Comparison of ENCODE assay signal across 20 mouse cellular contexts in the genomic region with DNA sequence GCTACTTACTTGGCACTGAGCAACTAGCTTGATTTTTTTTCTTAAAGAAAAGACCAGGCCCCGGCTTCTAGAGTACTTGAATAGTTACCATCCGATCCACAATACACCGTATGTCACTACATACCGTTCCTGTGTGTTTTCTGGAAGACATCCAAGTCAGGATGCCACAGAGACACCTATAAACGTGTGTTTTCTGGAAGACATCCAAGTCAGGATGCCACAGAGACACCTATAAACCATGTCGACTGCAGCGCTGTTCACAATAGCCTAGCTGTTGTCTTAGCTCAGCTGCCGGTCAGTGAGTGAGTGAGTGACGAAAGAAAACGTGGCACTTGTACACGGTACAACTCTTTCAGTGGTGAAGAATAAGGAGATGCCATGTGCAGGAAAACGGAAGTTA.
"Had no signal": no experiment of that assay in that cellular context is flagged by ENCODE, and none has a peak within 500 bp of the region (broad histone marks: within the 10 kb centered on the region; RNA-seq: fewer than 3 reads in every experiment).

No protein-coding gene starts in this region.

- H3K27ac ChIP-seq: kidney, embryonic 15.5 days; limb, embryonic 10.5 days; limb, embryonic 13.5 days; liver, embryonic 12.5 days; liver, embryonic 15.5 days; neural tube, embryonic 12.5 days had no signal

- H3K27me3 ChIP-seq: kidney, embryonic 15.5 days; liver, embryonic 12.5 days; liver, embryonic 15.5 days; megakaryocyte, embryonic 14.5 days; neural tube, embryonic 12.5 days had no signal

- H3K36me3 ChIP-seq: kidney, embryonic 15.5 days; limb, embryonic 10.5 days; limb, embryonic 13.5 days; liver, embryonic 12.5 days; liver, embryonic 15.5 days; neural tube, embryonic 12.5 days had no signal

- ATAC-seq: intestine, embryonic 16.5 days; liver, embryonic 12.5 days had no signal

- H3K4me3 ChIP-seq: kidney, embryonic 15.5 days; limb, embryonic 10.5 days; limb, embryonic 13.5 days; liver, embryonic 12.5 days; liver, embryonic 15.5 days; megakaryocyte, embryonic 14.5 days; neural tube, embryonic 12.5 days had no signal

- H3K4me1 ChIP-seq: kidney, embryonic 15.5 days; limb, embryonic 10.5 days; limb, embryonic 13.5 days; liver, embryonic 12.5 days; liver, embryonic 15.5 days; neural tube, embryonic 12.5 days had no signal

- H3K4me2 ChIP-seq: kidney, embryonic 15.5 days; limb, embryonic 13.5 days; liver, embryonic 12.5 days; liver, embryonic 15.5 days; midbrain, embryonic 11.5 days; neural tube, embryonic 12.5 days had no signal

- DNase-seq: kidney, adult 8-10 months; kidney, postnatal 10 days; kidney, postnatal 36 days; liver; lung, adult 18-20 months; midbrain, embryonic 14.5 days; retina, postnatal 1 day; right cerebral cortex, postnatal 25 days; spleen, adult 18-20 months; thymus, adult 18-20 months; thymus, postnatal 36 days had no signal

- H3K9me3 ChIP-seq: kidney, embryonic 15.5 days; limb, embryonic 10.5 days; limb, embryonic 13.5 days; liver, embryonic 12.5 days; liver, embryonic 15.5 days; megakaryocyte, embryonic 14.5 days; neural tube, embryonic 12.5 days had no signal

- H3K9ac ChIP-seq: kidney, embryonic 15.5 days; limb, embryonic 13.5 days; liver, embryonic 12.5 days; liver, embryonic 15.5 days; neural tube, embryonic 12.5 days had no signal
